Mouse (Mus musculus) small intestine, adult 2 months (tissue): Measurements from ENCODE around the gene Impg1.

Experiments used
- CTCF ChIP-seq: fragments of 200-500 bp; IDR thresholded peaks from 2 replicates; pipeline ENCODE4 v1.5.1; 2012; ENCODE audit warnings: low read depth, mild to moderate bottlenecking, control low read depth, inconsistent platforms, low read length, moderate library complexity, mixed read lengths; ENCODE audit not compliant: insufficient replicate concordance, insufficient read length; ENCODE audit errors: extremely low read depth
- POLR2A ChIP-seq: fragments of 200-500 bp; IDR thresholded peaks from 2 replicates; pipeline ENCODE4 v1.6.1; 2012; ENCODE audit warnings: low read depth, mild to moderate bottlenecking, control low read depth, inconsistent platforms, low read length, moderate library complexity

DNA sequence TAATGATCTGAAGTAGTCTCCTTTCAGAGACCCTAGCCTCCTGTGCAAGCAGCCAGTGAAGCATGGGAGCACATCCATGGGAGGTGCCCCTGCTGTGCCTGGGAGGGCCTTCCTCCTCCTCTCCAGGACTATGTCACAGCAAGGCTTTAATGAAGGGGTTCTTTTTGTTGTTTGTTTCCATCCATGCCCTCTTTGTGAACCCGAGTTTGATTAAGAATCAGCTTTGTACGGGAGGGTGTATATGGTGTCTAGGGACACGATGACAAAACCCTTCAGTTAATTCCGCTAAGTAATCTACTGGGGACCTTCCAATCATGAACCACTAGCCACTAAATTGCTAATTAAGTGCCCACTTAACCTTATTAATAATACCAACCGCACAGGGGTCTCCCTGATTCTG lies 74.3 kb downstream of the Impg1 start:
- TF ChIP-seq POLR2A, result no peak
- TF ChIP-seq CTCF, result no peak
